Mouse (Mus musculus) embryonic fibroblast, embryonic 13.5 days (primary cell): ENCODE data around the gene Thsd4.

Experiments
- CTCF ChIP-seq: IDR thresholded peaks from 2 replicates; pipeline ENCODE4 v1.5.1; 2011; ENCODE audit warnings: mild to moderate bottlenecking, control low read depth, low read length, moderate library complexity, borderline replicate concordance; ENCODE audit not compliant: insufficient read depth
- POLR2A ChIP-seq: IDR thresholded peaks from 2 replicates; pipeline ENCODE4 v1.6.1; 2011; ENCODE audit warnings: low read depth, mild to moderate bottlenecking, control low read depth, low read length, moderate library complexity

GRCm38 (mm10) chr9:60150511-60150910 lies 371.3 kb downstream of the Thsd4 start:
- no peak for TF ChIP-seq POLR2A
- no peak for TF ChIP-seq CTCF
